Mouse (Mus musculus) heart, postnatal 4 days (tissue): Measurements from ENCODE around the gene Cckbr. TPM values are rescaled to one million over a fixed set of nuclear protein-coding genes. Genes with fewer than 3 reads are reported as not detected.

ENCODE experiments used
- DNase-seq: peaks from one replicate; pipeline ENCODE4 v3.0.0; 2021
- total RNA-seq, 2 experiments: library from RNA; stranded (reverse); gene quantifications; 2 replicates each; pipeline ENCODE4 v1.2.3; 2021

Gene Cckbr
- total RNA-seq, 2 experiments from 2014 or later, result not detected

DNA sequence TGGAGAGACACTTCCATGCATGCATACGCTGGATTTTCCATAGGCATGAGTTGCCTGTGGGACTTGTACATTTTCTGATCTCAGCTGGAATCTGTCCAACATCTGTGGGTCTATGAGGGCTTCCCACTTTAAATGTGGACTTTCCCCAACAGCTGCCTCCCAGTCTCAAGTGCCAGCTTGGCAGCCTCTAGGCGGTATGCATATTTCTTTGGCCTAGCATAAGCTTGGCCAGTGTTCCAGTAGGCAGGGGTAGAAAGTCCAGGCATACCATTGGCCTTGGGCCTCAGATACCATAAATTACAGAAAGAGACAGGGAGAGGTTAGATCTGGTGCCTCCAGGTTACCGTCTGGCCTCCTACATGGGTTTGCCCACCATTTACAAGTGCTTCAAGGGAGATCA lies 72.3 kb downstream of the Cckbr start:
- DNase-seq, result no peak

DNA sequence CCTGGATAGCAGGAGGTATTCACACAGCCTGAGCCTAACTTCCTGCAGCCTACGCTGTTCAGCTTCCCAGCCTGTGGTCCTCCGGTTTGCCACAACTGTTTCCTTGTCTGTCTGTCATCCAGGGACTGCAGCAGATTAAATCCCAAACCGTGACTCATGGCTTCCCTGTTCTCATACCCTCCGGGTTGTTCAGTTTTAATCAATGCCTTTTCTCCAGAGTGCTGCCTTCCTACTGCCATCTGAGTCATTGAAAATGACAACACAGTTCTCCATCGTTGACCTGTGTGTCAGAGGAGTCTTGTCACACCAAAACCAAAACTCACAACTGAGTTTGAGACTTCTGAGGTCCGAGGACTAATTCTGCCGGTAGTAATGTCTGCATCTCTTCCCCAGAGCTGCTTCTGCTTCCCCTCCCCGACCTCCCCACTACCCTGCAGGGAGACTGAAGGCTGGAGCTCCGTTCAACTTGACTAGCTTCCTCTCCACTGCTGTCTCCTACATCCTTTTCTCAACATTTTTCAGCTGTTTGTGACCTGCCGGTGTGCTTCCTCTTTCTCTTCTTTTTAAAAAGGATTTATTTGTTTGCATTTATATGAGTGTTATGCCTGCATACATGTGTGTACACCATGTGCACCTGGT lies 73.4 kb downstream of the Cckbr start:
- no peak for DNase-seq

DNA sequence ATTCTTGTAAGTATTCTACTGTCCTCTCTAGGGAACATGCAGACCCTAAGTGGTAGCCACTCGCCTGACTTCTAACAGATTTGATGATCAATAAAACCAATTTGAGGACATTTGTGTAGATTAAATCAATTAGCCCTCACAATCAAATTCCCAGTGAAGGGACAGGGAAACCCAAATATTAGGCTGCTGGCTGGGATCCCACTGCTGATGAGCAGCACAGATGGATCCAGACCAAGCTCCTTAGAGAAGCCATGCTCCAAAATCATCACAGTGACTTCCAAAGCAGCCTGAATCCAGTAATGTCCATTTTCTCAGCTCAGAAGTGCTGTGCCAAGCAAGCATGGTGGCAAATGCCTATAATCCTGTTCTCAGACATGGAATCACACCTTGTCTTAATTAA lies 74.1 kb downstream of the Cckbr start:
- DNase-seq, result no peak

DNA sequence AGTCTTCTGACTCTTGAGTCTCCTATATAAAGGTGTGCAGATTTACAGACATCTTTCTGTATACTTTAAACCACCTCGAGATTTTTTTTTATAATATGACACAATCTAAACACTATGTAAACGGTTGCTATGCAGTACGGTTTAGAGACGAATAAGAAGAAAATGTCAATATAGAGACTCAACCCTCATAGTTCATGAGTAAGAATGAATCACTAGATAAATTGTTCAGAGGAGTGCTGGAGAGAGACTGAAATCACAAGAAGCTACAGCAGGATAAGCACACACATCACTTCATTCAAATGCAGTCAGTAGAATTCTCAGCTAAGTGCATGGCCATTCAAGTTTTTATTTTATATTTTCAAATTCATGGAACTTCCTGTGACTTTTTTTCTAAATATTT lies 76.5 kb downstream of the Cckbr start:
- DNase-seq, result no peak

DNA sequence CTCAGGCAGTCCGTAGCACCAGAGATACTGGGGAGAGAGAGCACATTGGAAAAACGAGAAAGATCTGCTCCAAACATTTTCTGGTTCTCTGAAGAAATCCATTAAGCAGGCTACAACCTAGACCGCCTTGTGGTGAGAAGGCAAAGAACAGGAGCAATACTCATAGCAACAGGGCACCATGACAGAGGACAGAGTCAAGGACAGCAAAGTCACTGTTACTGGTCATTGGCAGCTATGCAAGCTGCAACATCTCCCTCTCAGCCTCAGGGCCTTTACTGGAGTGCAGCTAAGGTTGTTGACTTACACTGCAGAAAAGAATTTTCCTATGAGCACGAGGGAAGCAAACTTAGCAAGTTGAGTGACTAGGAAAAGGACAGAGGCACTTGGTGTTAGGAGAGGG lies 81.7 kb downstream of the Cckbr start:
- DNase-seq, result no peak

DNA sequence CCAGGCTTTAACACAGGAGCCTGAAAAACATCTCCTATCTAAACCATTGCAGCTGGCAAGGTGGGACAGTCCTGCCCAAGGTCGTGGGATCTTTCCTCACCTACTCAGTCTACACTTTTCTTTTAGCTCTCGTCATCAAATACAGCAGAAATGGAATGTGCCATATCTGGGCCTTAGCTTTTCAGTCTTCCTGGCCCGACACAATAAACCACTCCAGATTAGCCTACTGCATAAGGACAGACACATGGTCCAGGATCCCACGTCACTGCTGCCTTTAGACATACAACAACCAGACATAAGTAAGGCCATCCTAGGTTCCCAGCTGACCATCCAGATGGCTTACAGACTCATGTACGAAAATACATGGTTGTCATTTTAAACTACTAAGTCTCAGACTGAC lies 84.6 kb downstream of the Cckbr start:
- DNase-seq, result no peak

DNA sequence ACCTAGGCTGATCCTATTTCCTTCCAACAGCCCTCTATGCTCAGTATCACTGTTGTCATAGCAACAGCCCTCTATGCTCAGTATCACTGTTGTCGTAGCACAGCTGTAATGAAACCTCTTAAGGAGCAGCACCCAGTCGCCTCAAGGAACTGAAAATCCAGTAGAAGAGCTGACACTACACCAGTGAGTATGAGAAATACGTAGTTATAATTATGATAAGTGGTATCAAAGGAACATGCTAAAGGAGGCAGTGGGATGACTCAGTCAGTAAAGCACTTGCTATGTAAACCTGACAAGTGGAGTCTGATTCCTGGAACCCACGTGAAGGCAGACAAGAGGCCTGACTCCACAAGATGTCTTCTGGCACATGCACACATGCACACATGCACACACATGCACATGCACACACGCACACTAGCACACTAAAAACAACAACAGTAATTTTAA lies 88.3 kb downstream of the Cckbr start:
- DNase-seq, result no peak

DNA sequence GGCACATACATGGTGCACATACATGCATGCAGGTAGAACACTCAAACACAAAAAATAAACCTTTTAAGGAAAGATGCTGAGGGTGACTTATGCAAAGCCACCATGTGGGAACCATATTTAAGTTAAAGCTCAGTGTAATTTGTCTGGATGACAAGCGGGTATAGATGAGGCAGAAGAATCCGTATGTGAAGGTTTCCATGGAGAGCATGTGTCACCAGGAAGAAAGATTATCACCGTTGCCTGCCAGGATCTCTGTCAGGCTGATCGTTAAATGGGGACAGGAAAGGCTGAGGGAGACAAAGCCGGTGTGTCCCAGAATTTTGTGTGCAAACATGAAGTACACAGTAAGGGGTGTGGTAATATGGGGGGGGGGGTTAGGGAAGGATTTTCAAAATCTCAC lies 89.0 kb downstream of the Cckbr start:
- no peak for DNase-seq

DNA sequence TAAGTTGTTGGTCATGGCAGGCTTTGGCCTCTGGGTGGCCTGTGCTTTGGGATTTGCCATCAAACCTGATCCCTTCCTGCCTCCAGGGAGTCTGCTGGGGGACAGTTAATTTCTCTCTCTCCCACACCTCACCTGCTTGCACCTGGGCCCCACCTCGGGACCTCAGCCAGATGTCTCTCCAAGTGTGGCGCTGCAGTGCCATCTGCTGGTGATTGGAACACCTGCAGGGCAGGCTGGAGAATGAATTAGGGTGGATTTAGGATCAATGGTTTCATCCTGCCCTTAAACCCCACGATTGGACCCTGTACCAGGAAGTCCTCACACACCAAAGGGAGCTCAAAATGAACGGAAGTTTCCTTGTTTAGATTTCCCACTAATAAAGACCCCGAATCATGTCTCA lies 89.6 kb downstream of the Cckbr start:
- peak; percentile 70 for DNase-seq

DNA sequence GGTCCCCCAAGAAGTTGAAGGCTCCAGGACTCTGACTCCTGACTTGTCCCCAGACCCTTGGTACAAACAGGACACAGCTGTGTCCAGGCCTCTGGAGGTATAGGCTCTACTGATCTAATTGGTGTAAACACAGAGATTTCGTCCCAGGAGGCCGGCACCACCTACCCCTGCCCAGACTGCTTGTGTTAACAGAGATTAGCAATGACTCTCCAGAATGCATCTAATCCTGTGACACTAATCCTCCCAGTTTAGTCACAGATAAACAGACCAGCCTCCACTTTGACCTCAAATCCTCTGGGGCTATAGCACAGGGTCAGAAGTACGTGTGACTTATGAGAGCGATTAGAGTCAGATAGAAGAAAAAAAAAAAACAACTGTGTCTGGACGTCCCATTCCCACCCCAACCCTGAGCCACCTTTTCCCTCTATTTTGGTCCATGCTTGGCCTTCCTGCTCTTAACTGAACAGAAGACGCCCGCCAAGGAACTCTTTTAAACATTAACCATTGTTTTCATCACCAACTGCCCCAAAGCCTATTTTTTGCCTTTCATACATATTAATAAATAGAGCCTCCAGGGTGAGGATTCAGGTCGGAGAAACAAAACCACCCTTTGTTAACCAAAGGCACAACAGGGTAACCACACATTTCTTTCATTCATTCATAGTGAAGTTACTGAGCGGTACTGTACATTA lies 91.3 kb downstream of the Cckbr start:
- DNase-seq, result no peak

DNA sequence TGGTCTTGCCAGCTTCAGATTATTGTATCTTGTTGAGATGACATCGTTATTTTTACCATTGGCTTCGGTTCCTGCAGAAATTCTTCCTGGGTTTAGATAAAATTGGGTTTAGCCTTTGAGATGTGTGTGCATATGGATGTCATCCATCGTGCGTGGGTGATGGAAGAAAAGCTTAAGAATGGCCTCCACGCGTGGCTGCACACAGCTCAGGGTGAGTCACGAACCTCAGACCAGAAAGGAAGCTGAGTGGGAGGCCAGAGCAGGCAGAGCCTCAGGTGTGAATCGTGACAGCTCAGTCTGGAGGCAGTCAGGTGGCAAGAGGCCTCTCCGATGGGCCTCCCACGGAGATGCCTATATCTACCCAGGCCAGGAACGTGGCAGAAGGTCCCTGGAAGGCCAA lies 93.8 kb downstream of the Cckbr start:
- no peak for DNase-seq

DNA sequence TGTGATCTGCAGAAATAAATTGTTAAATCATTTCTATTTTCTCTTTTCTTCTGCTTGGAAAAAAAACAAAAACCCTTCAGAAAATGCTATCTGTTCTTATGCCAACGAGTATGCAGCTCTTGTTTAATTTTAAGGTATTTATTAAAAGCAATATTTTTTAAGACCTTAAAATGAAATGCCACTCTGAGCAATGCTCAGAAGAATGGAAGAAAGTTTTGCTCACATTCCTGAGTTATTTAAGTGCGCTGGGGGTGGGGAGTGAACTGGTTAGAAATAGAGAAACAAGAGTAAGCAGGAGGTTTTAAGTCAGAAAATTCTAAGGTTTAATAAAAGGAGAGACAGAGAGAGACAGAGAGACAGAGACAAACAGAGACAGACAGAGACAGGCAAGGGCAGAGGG lies 94.2 kb downstream of the Cckbr start:
- DNase-seq, result no peak

DNA sequence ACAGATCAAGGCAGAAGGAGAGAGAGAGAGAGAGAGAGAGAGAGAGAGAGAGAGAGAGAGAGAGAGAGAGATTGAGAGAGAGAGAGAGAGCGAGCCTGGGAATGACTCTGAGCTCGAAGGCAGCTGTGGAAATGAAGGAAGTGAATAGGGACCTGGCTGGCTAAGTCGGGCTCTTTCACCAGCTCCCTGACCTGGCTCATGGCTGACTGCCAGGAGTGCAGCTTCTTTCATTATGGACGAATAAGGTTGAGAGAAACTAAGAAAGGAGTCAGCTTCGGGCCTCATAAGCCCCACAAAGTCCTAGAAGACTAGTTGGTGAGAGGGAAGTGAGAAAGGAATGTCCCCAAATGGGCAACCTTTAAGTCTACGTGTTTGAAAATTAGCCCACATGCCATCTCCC lies 94.7 kb downstream of the Cckbr start:
- DNase-seq, result peak; percentile 38

Other genes starting within 250 kb of the Cckbr start
- not detected for gene Olfr685, start 239.7 kb upstream of the Cckbr start, total RNA-seq
- not detected for gene Olfr686, start 218.2 kb upstream of the Cckbr start, total RNA-seq
- gene Olfr688, start 137.6 kb upstream of the Cckbr start, total RNA-seq, result not detected
- not detected for gene Olfr689, start 114.6 kb upstream of the Cckbr start, total RNA-seq
- not detected for gene Olfr690, start 91.6 kb upstream of the Cckbr start, total RNA-seq
- under 1 TPM; 0.12 to 0.27 TPM for gene Olfr691, start 83.5 kb upstream of the Cckbr start, total RNA-seq
- not detected for gene Olfr692, start 57.5 kb upstream of the Cckbr start, total RNA-seq
- not detected for gene Gm5901, start 50.7 kb upstream of the Cckbr start, total RNA-seq
- gene Fam160a2, start 25.7 kb upstream of the Cckbr start, total RNA-seq, result 10 to 100 TPM; 31.1 to 33.8 TPM
- not detected for gene Cnga4, start 21.2 kb upstream of the Cckbr start, total RNA-seq
- 10 to 100 TPM; 43.3 to 44.3 TPM for gene Cavin3, start 56.6 kb downstream of the Cckbr start, total RNA-seq
- 100 to 1,000 TPM; 101 to 103 TPM for gene Smpd1, start 128.6 kb downstream of the Cckbr start, total RNA-seq
- gene Apbb1, start 155.9 kb downstream of the Cckbr start, total RNA-seq, result 10 to 100 TPM; 57.5 to 59.1 TPM
- under 1 TPM; 0.23 to 0.60 TPM for gene Hpx, start 174.4 kb downstream of the Cckbr start, total RNA-seq
- gene Trim3, start 207.8 kb downstream of the Cckbr start, total RNA-seq, result 10 to 100 TPM; 33.5 to 34.7 TPM
- 100 to 1,000 TPM in 1 of 2 experiments, 10 to 100 TPM in 1; 97.6 to 101 TPM for gene Timm10b, start 214.3 kb downstream of the Cckbr start, total RNA-seq
- gene Arfip2, start 214.7 kb downstream of the Cckbr start, total RNA-seq, result 10 to 100 TPM; 32.6 to 32.9 TPM
- gene Gm45799, start 214.8 kb downstream of the Cckbr start, total RNA-seq, result 1 to 10 TPM; 1.6 to 1.9 TPM
- 1 to 10 TPM in 1 of 2 experiments, under 1 TPM in 1; 0.79 to 1.5 TPM for gene Dnhd1, start 225.1 kb downstream of the Cckbr start, total RNA-seq